Mouse (Mus musculus) megakaryocyte, embryonic 14.5 days (primary cell): ENCODE data around the gene Mgarp.

Experiments
- FLI1 ChIP-seq: IDR thresholded peaks from 2 replicates; pipeline ENCODE4 v1.6.1; 2012; ENCODE audit warnings: low read length, inconsistent platforms, mixed read lengths
- GATA1 ChIP-seq: IDR thresholded peaks from 3 replicates; pipeline ENCODE4 v1.6.1; 2012; ENCODE audit warnings: mixed read lengths, low read length, inconsistent platforms, borderline replicate concordance

GRCm38 (mm10) chr3:51365517-51365882, 31.0 kb downstream of the Mgarp start:
- TF ChIP-seq GATA1, result no peak
- TF ChIP-seq FLI1, result no peak
